Mouse (Mus musculus): ENCODE results near the gene Vav3.

GRCm38 (mm10) chr3:109470651-109471255 lies 130.3 kb downstream of the Vav3 start:
- TF ChIP-seq CTCF (IDR thresholded peaks at IDR 0.05; ENCODE audit: low read depth, low read length), result no peak
- TF ChIP-seq POLR2A (IDR thresholded peaks at IDR 0.05; ENCODE audit: insufficient read depth, low read length), result no peak
- no peak for TF ChIP-seq EP300 (IDR thresholded peaks at IDR 0.05; ENCODE audit: insufficient read depth, low read depth, low read length)
